Mouse (Mus musculus) liver, embryonic 15.5 days (tissue): ENCODE results near the gene Olfr74. TPM values are rescaled to one million over a fixed set of nuclear protein-coding genes. Genes with fewer than 3 reads are reported as not detected.
"Not testable (repeated sequence)": the region's sequence is repeated elsewhere in the genome, so short reads cannot be mapped to it uniquely, and the experiment has no call there.

Experiments used
- ATAC-seq: fragments of 200-750 bp; cut with Nextera tagmentation; 2 replicates; pipeline ENCODE4 v1.8.0; 2017; ENCODE audit warnings: moderate number of reproducible peaks, mild to moderate bottlenecking, moderate library complexity; ENCODE audit not compliant: insufficient read depth
- H3K27ac ChIP-seq: fragments of 300-500 bp; sonication (generic); replicated peaks from 2 replicates; pipeline ENCODE4 v1.5.1; 2015; ENCODE audit warnings: mild to moderate bottlenecking, inconsistent platforms
- H3K27me3 ChIP-seq: fragments of 300-500 bp; sonication (generic); 2 replicates; pipeline ENCODE4 v1.6.1; 2015; ENCODE audit warnings: mild to moderate bottlenecking, inconsistent platforms
- H3K36me3 ChIP-seq: fragments of 300-500 bp; sonication (generic); replicated peaks from 2 replicates; pipeline ENCODE4 v1.6.1; 2015; ENCODE audit warnings: moderate library complexity, mild to moderate bottlenecking, inconsistent platforms
- H3K4me1 ChIP-seq: fragments of 300-500 bp; sonication (generic); replicated peaks from 2 replicates; pipeline ENCODE4 v1.6.1; 2015; ENCODE audit warnings: inconsistent platforms
- H3K4me2 ChIP-seq: fragments of 300-500 bp; sonication (generic); 2 replicates; pipeline ENCODE4 v1.6.1; 2015; ENCODE audit warnings: moderate library complexity, mild to moderate bottlenecking, inconsistent platforms
- H3K4me3 ChIP-seq: fragments of 300-500 bp; sonication (generic); replicated peaks from 2 replicates; pipeline ENCODE4 v1.5.1; 2015; ENCODE audit warnings: mild to moderate bottlenecking, inconsistent platforms
- H3K9ac ChIP-seq: fragments of 300-500 bp; sonication (generic); 2 replicates; pipeline ENCODE4 v1.6.1; 2015; ENCODE audit warnings: moderate library complexity, mild to moderate bottlenecking, inconsistent platforms
- H3K9me3 ChIP-seq: fragments of 300-500 bp; sonication (generic); replicated peaks from 2 replicates; pipeline ENCODE4 v1.6.1; 2016; ENCODE audit warnings: inconsistent platforms
- WGBS: fragments of 180-500 bp; shearing (Covaris S2); methylation state at CpG from one replicate; pipeline ENCODE4 v1.1.7; 2015; ENCODE audit warnings: mixed read lengths; ENCODE audit not compliant: insufficient replicate concordance; 5-methylcytosine and 5-hydroxymethylcytosine counted together
- polyA plus RNA-seq: library from polyadenylated mRNA; unstranded; fragments of >200 nt; fragmentation: Nextera tagmentation; extraction: Ambion mirVana; gene quantifications from 2 replicates; pipeline ENCODE4 v1.2.1, GENCODE M21; 2015

The Olfr74 gene
- polyA plus RNA-seq: not detected in 2 replicates

- H3K9ac ChIP-seq: no peak within 1 kb of the TSS
- WGBS: 52% methylated on average over 3 of the region's 3 CpGs
- H3K27ac ChIP-seq: no peak within 1 kb of the TSS
- no peaks in the 10 kb centered on the region for H3K4me1 ChIP-seq
- H3K27me3 ChIP-seq: no peaks in the 10 kb centered on the region
- no peaks in the 10 kb centered on the region for H3K9me3 ChIP-seq
- ATAC-seq: no peak
- H3K36me3 ChIP-seq: no peaks in the 10 kb centered on the region
- H3K4me2 ChIP-seq: no peak within 1 kb of the TSS
- no peak within 1 kb of the TSS for H3K4me3 ChIP-seq
These were observed at the start of gene Olfr74 for GRCm38 (mm10) chr2:87974563-87974962. TSS of gene Olfr74 (minus strand) at chr2:87974663.

- not testable (repeated sequence) for ATAC-seq, H3K4me2 ChIP-seq, H3K27me3 ChIP-seq, H3K9ac ChIP-seq, H3K36me3 ChIP-seq, H3K4me3 ChIP-seq, H3K27ac ChIP-seq, H3K4me1 ChIP-seq, H3K9me3 ChIP-seq
- WGBS: 44% methylated on average over 1 of the region's 1 CpGs
These were observed 48.0 kb upstream of the Olfr74 start, which contains the start of gene Olfr1161 for GRCm38 (mm10) chr2:88022474-88022873. TSS of gene Olfr1161 (plus strand) at chr2:88022774.

GRCm38 (mm10) chr2:88007515-88008318 is 33.3 kb upstream of the Olfr74 start, which contains the start of gene Olfr1160:
TSS of gene Olfr1160 (minus strand) at chr2:88008268.
- Histone ChIP-seq H3K27ac (no peak within 1 kb of the TSS), H3K9me3 (no peaks in the 10 kb centered on the region), H3K9ac (no peak within 1 kb of the TSS), H3K4me3 (no peak within 1 kb of the TSS), H3K4me2 (no peak within 1 kb of the TSS), H3K27me3 (no peaks in the 10 kb centered on the region), H3K4me1 (no peaks in the 10 kb centered on the region), H3K36me3 (no peaks in the 10 kb centered on the region)
- ATAC-seq: 0 out of 2 replicates have a peak, but pooled peaks have one; percentile 63

- no peak within 1 kb of the TSS for H3K27ac ChIP-seq
- no peaks in the 10 kb centered on the region for H3K9me3 ChIP-seq
- H3K27me3 ChIP-seq: no peaks in the 10 kb centered on the region
- no peaks in the 10 kb centered on the region for H3K36me3 ChIP-seq
- no peak within 1 kb of the TSS for H3K4me2 ChIP-seq
- H3K4me1 ChIP-seq: no peaks in the 10 kb centered on the region
- no peak within 1 kb of the TSS for H3K4me3 ChIP-seq
- no peak for ATAC-seq
- H3K9ac ChIP-seq: no peak within 1 kb of the TSS
These were observed 15.3 kb upstream of the Olfr74 start, which contains the start of gene Olfr1158 for GRCm38 (mm10) chr2:87989813-87990212. TSS of gene Olfr1158 (plus strand) at chr2:87990113.

- 80% methylated on average over 4 of the region's 4 CpGs for WGBS
These were observed 6.3 kb downstream of the Olfr74 start, which contains the start of gene Olfr1157 for GRCm38 (mm10) chr2:87968199-87968598. TSS of gene Olfr1157 (minus strand) at chr2:87968299.

GRCm38 (mm10) chr2:87953000-87953399 is 21.5 kb downstream of the Olfr74 start, which contains the start of gene Olfr1156:
TSS of gene Olfr1156 (minus strand) at chr2:87953100.
- Histone ChIP-seq H3K27me3 (no peaks in the 10 kb centered on the region), H3K4me2 (no peak within 1 kb of the TSS), H3K9me3 (no peaks in the 10 kb centered on the region), H3K4me3 (no peak within 1 kb of the TSS), H3K27ac (no peak within 1 kb of the TSS), H3K36me3 (no peaks in the 10 kb centered on the region), H3K9ac (no peak within 1 kb of the TSS), H3K4me1 (no peaks in the 10 kb centered on the region)
- ATAC-seq: no peak

More at GRCm38 (mm10) chr2:87968199-87968598, 6.3 kb downstream of the Olfr74 start, which contains the start of gene Olfr1157:
- ATAC-seq: no peak
- H3K9ac ChIP-seq: no peak within 1 kb of the TSS
- no peaks in the 10 kb centered on the region for H3K4me1 ChIP-seq
- H3K4me2 ChIP-seq: no peak within 1 kb of the TSS
- no peaks in the 10 kb centered on the region for H3K36me3 ChIP-seq
- no peaks in the 10 kb centered on the region for H3K27me3 ChIP-seq
- no peak within 1 kb of the TSS for H3K4me3 ChIP-seq
- no peaks in the 10 kb centered on the region for H3K9me3 ChIP-seq
- H3K27ac ChIP-seq: no peak within 1 kb of the TSS

GRCm38 (mm10) chr2:87945037-87945436 is 29.4 kb downstream of the Olfr74 start, which contains the start of gene Olfr1155:
TSS of gene Olfr1155 (minus strand) at chr2:87945137.
- Histone ChIP-seq H3K4me2 (no peak within 1 kb of the TSS), H3K9me3 (no peaks in the 10 kb centered on the region), H3K36me3 (no peaks in the 10 kb centered on the region), H3K9ac (no peak within 1 kb of the TSS), H3K4me1 (no peaks in the 10 kb centered on the region), H3K4me3 (no peak within 1 kb of the TSS), H3K27ac (no peak within 1 kb of the TSS), H3K27me3 (no peaks in the 10 kb centered on the region)
- 86% methylated on average over 1 of the region's 1 CpGs for WGBS
- ATAC-seq: no peak

Other genes starting within 250 kb of the Olfr74 start
- not detected in 2 replicates for gene Olfr1138, start 234.7 kb downstream of the Olfr74 start, polyA plus RNA-seq
- not detected in 2 replicates for gene Olfr1140, start 230.9 kb downstream of the Olfr74 start, polyA plus RNA-seq
- gene Olfr1141, start 220.7 kb downstream of the Olfr74 start, polyA plus RNA-seq: not detected in 2 replicates
- not detected in 2 replicates for gene Olfr152, start 195.2 kb downstream of the Olfr74 start, polyA plus RNA-seq
- gene Olfr1143, start 174.1 kb downstream of the Olfr74 start, polyA plus RNA-seq: not detected in 2 replicates
- not detected in 2 replicates for gene Olfr1145, start 164.8 kb downstream of the Olfr74 start, polyA plus RNA-seq
- gene Olfr1148, start 144.1 kb downstream of the Olfr74 start, polyA plus RNA-seq: not detected in 2 replicates
- gene Olfr1150-ps1, start 130.7 kb downstream of the Olfr74 start, polyA plus RNA-seq: not detected in 2 replicates
- gene Olfr1151, start 118.8 kb downstream of the Olfr74 start, polyA plus RNA-seq: not detected in 2 replicates
- not detected in 2 replicates for gene Olfr1152, start 108.2 kb downstream of the Olfr74 start, polyA plus RNA-seq
- gene Olfr1153, start 79.7 kb downstream of the Olfr74 start, polyA plus RNA-seq: not detected in 2 replicates
- not detected in 2 replicates for gene Olfr1154, start 69.5 kb downstream of the Olfr74 start, polyA plus RNA-seq
- gene Olfr1155, start 29.5 kb downstream of the Olfr74 start, polyA plus RNA-seq: not detected in 2 replicates
- not detected in 2 replicates for gene Olfr1156, start 21.6 kb downstream of the Olfr74 start, polyA plus RNA-seq
- gene Olfr1157, start 6.4 kb downstream of the Olfr74 start, polyA plus RNA-seq: not detected in 2 replicates
- not detected in 2 replicates for gene Olfr1158, start 15.4 kb upstream of the Olfr74 start, polyA plus RNA-seq
- gene Olfr1160, start 33.6 kb upstream of the Olfr74 start, polyA plus RNA-seq: not detected in 2 replicates
- gene Olfr1161, start 48.1 kb upstream of the Olfr74 start, polyA plus RNA-seq: not detected in 2 replicates
- not detected in 2 replicates for gene Olfr73, start 63.0 kb upstream of the Olfr74 start, polyA plus RNA-seq
- gene Olfr1162, start 76.5 kb upstream of the Olfr74 start, polyA plus RNA-seq: not detected in 2 replicates
- not detected in 2 replicates for gene Olfr1163, start 97.2 kb upstream of the Olfr74 start, polyA plus RNA-seq
- gene Olfr1164, start 119.3 kb upstream of the Olfr74 start, polyA plus RNA-seq: not detected in 2 replicates
- gene Olfr1166, start 153.6 kb upstream of the Olfr74 start, polyA plus RNA-seq: not detected in 2 replicates
- gene Olfr1167, start 180.5 kb upstream of the Olfr74 start, polyA plus RNA-seq: not detected in 2 replicates
- gene Olfr1168, start 207.2 kb upstream of the Olfr74 start, polyA plus RNA-seq: not detected in 2 replicates